Mouse (Mus musculus): ENCODE measurements around the gene Snx12.

DNA sequence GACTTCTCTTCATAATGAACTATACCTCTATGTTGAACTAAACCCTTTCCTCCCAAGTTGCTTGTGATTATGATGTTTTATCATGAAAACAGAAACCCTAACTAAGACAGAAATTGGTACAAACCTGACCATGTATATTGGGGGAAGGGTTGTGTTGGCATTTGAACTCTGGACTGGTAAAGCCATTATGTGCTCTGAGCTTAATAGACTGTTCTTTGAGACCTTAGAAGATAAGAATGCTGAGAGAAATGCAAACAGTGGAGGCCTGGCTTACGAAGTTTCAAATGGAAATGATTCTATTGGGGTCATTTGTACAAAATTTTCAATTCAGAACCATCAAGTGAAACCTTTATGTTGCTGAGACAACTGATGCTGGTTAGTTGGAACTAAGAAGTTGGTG is 34.7 kb downstream of the Snx12 start:
- TF ChIP-seq POLR2A (IDR thresholded peaks at IDR 0.05; ENCODE audit: borderline replicate concordance, extremely low read depth, low read depth, low read length) (no peak), CTCF (IDR thresholded peaks at IDR 0.05; ENCODE audit: insufficient read depth, low read length) (no peak)
